Mouse (Mus musculus) forebrain, postnatal 0 days (tissue): ENCODE measurements around the gene Chn1. TPM values are rescaled to one million over a fixed set of nuclear protein-coding genes. Genes with fewer than 3 reads are reported as not detected.

Source experiments
- ATAC-seq: fragments of 200-750 bp; cut with Nextera tagmentation; 2 replicates; pipeline ENCODE4 v1.8.0; 2017; ENCODE audit warnings: mild to moderate bottlenecking, moderate library complexity
- DNase-seq: peaks from one replicate; pipeline ENCODE4 v3.0.0-alpha.2; 2015
- H3K27ac ChIP-seq: fragments of 300-500 bp; sonication (generic); 2 replicates; pipeline ENCODE4 v1.5.1; 2014; ENCODE audit warnings: low read depth, mild to moderate bottlenecking, antibody characterized with exemption, low read length, moderate library complexity, mixed read lengths
- H3K27me3 ChIP-seq: fragments of 300-500 bp; sonication (generic); 2 replicates; pipeline ENCODE4 v1.6.1; 2014; ENCODE audit warnings: mild to moderate bottlenecking, low read length, mixed read lengths; ENCODE audit not compliant: insufficient read depth
- H3K36me3 ChIP-seq: fragments of 300-500 bp; sonication (generic); 2 replicates; pipeline ENCODE4 v1.6.1; 2014; ENCODE audit warnings: mild to moderate bottlenecking, moderate library complexity; ENCODE audit not compliant: insufficient read depth
- H3K4me1 ChIP-seq: fragments of 300-500 bp; sonication (generic); 2 replicates; pipeline ENCODE4 v1.6.1; 2014; ENCODE audit warnings: antibody characterized with exemption; ENCODE audit not compliant: insufficient read depth
- H3K4me2 ChIP-seq: fragments of 300-500 bp; sonication (generic); 2 replicates; pipeline ENCODE4 v1.6.1; 2014; ENCODE audit warnings: low read depth, mild to moderate bottlenecking, moderate library complexity
- H3K4me3 ChIP-seq: fragments of 300-500 bp; sonication (generic); 2 replicates; pipeline ENCODE4 v1.5.1; 2014; ENCODE audit warnings: low read depth, low read length, mixed read lengths
- H3K9ac ChIP-seq: fragments of 300-500 bp; sonication (generic); 2 replicates; pipeline ENCODE4 v1.6.1; 2014; ENCODE audit warnings: mild to moderate bottlenecking
- H3K9me3 ChIP-seq: fragments of 300-500 bp; sonication (generic); 2 replicates; pipeline ENCODE4 v1.6.1; 2016; ENCODE audit warnings: low read length
- CTCF ChIP-seq: sonication (generic); IDR thresholded peaks from 2 replicates; pipeline ENCODE4 v1.5.1; 2016; ENCODE audit warnings: antibody characterized with exemption, control low read depth, low read depth
- WGBS: fragments of 180-500 bp; shearing (Covaris S2); extraction: QIAGEN DNeasy Blood & Tissue Kit; methylation state at CpG from one replicate; pipeline ENCODE4 v1.1.7; 2014; 5-methylcytosine and 5-hydroxymethylcytosine counted together
- polyA plus RNA-seq: library from polyadenylated mRNA; unstranded; fragments of >200 nt; fragmentation: Nextera tagmentation; extraction: Ambion mirVana; gene quantifications from 2 replicates; pipeline ENCODE4 v1.2.1, GENCODE M21; 2015
- total RNA-seq: library from RNA; depleted of rRNA; stranded (reverse); fragments of >200 nt; gene quantifications from 2 replicates; pipeline ENCODE4 v1.2.3, GENCODE M21; 2014

The Chn1 gene
- total and polyA plus RNA-seq, 2 experiments from 2014 or later = 102 to 136 TPM

GRCm38 (mm10) chr2:73790332-73790731, 15.2 kb upstream of the Chn1 start:
- DNase-seq = peak; percentile 79

GRCm38 (mm10) chr2:73788395-73788794, 13.2 kb upstream of the Chn1 start:
- H3K4me3 ChIP-seq = no peak overlapping the region
- no peak for DNase-seq
- no peaks in the 10 kb centered on the region for H3K27me3 ChIP-seq
- H3K27ac ChIP-seq = no peak overlapping the region
- no peaks in the 10 kb centered on the region for H3K36me3 ChIP-seq
- 84% methylated on average over 6 of the region's 6 CpGs for WGBS
- ATAC-seq = no peak
- H3K9me3 ChIP-seq = no peaks in the 10 kb centered on the region
- H3K4me2 ChIP-seq = no peak overlapping the region
- no peaks in the 10 kb centered on the region for H3K4me1 ChIP-seq
- no peak overlapping the region for H3K9ac ChIP-seq
- no peak for TF ChIP-seq CTCF

More at GRCm38 (mm10) chr2:73790332-73790731, 15.2 kb upstream of the Chn1 start:
- 30% methylated on average over 2 of the region's 2 CpGs for WGBS
- Histone ChIP-seq H3K4me2 (no peak overlapping the region), H3K4me3 (no peak overlapping the region), H3K9me3 (no peaks in the 10 kb centered on the region), H3K36me3 (no peaks in the 10 kb centered on the region), H3K27me3 (no peaks in the 10 kb centered on the region), H3K4me1 (no peaks in the 10 kb centered on the region), H3K9ac (no peak overlapping the region), H3K27ac (no peak overlapping the region)
- ATAC-seq = peak; percentile 76
- no peak for TF ChIP-seq CTCF

- Histone ChIP-seq H3K27me3 (no peaks in the 10 kb centered on the region), H3K36me3 (no peaks in the 10 kb centered on the region), H3K9me3 (no peaks in the 10 kb centered on the region), H3K4me3 (no peak overlapping the region), H3K27ac (no peak overlapping the region), H3K4me1 (peaks cover 18% of the 10 kb centered on the region; the same call in 1 of the 2 replicates), H3K9ac (no peak overlapping the region), H3K4me2 (no peak overlapping the region)
- DNase-seq = no peak
- no peak for TF ChIP-seq CTCF
- peak; percentile 47; the same call in 1 of the 2 replicates for ATAC-seq
- WGBS = 29% methylated on average over 9 of the region's 9 CpGs
Measured at GRCm38 (mm10) chr2:73782371-73782905, 7.3 kb upstream of the Chn1 start.

- peak; percentile 29; the same call in 1 of the 2 replicates for ATAC-seq
- Histone ChIP-seq H3K4me2 (peak overlapping the region; percentile 19), H3K27me3 (no peaks in the 10 kb centered on the region), H3K9ac (no peak overlapping the region), H3K36me3 (no peaks in the 10 kb centered on the region), H3K4me1 (peaks cover 24% of the 10 kb centered on the region; the same call in 1 of the 2 replicates), H3K27ac (peak overlapping the region; percentile 21), H3K4me3 (no peak overlapping the region), H3K9me3 (no peaks in the 10 kb centered on the region)
- TF ChIP-seq CTCF = no peak
- 42% methylated on average over 14 of the region's 14 CpGs for WGBS
- DNase-seq = peak; percentile 64
Measured at GRCm38 (mm10) chr2:73780321-73781010, 5.3 kb upstream of the Chn1 start.

GRCm38 (mm10) chr2:73779796-73780195, 4.7 kb upstream of the Chn1 start:
- peak; percentile 63 for DNase-seq
- H3K36me3 ChIP-seq = no peaks in the 10 kb centered on the region
- whole genome bisulfite sequencing = 15% methylated on average over 7 of the region's 7 CpGs

GRCm38 (mm10) chr2:73779016-73779595, 4.0 kb upstream of the Chn1 start:
- no peak for TF ChIP-seq CTCF
- Histone ChIP-seq H3K36me3 (no peaks in the 10 kb centered on the region), H3K27ac (peak overlapping the region; percentile 2; the same call in 1 of the 2 replicates), H3K9me3 (no peaks in the 10 kb centered on the region), H3K4me2 (peak overlapping the region; percentile 19; the same call in 1 of the 2 replicates), H3K4me1 (peaks cover 24% of the 10 kb centered on the region; the same call in 1 of the 2 replicates), H3K9ac (no peak overlapping the region), H3K4me3 (no peak overlapping the region), H3K27me3 (no peaks in the 10 kb centered on the region)
- ATAC-seq (no peak), DNase-seq (peak; percentile 62)
- 30% methylated on average over 4 of the region's 4 CpGs for WGBS

More at GRCm38 (mm10) chr2:73779796-73780195, 4.7 kb upstream of the Chn1 start:
- ATAC-seq = no peak
- peak overlapping the region; percentile 2; the same call in 1 of the 2 replicates for H3K27ac ChIP-seq
- no peak overlapping the region for H3K4me3 ChIP-seq
- TF ChIP-seq CTCF = no peak
- H3K27me3 ChIP-seq = no peaks in the 10 kb centered on the region
- H3K4me2 ChIP-seq = peak overlapping the region; percentile 19; the same call in 1 of the 2 replicates
- no peak overlapping the region for H3K9ac ChIP-seq
- no peaks in the 10 kb centered on the region for H3K9me3 ChIP-seq
- H3K4me1 ChIP-seq = peaks cover 24% of the 10 kb centered on the region; the same call in 1 of the 2 replicates

GRCm38 (mm10) chr2:73776936-73777335, 1.8 kb upstream of the Chn1 start:
- WGBS = 41% methylated on average over 4 of the region's 4 CpGs
- no peak for DNase-seq
- Histone ChIP-seq H3K36me3 (no peaks in the 10 kb centered on the region), H3K4me3 (no peak overlapping the region), H3K9me3 (no peaks in the 10 kb centered on the region), H3K27ac (no peak overlapping the region), H3K27me3 (no peaks in the 10 kb centered on the region), H3K9ac (no peak overlapping the region), H3K4me1 (peaks cover 29% of the 10 kb centered on the region), H3K4me2 (peak overlapping the region; percentile 61; the same call in 1 of the 2 replicates)
- TF ChIP-seq CTCF = no peak
- no peak for ATAC-seq
